In genomic region chr17:56693851-56694310, GRCm38 (mm10) we compare ENCODE assay signal across 9 mouse cellular contexts. TPM values are rescaled to one million over a fixed set of nuclear protein-coding genes. Genes with fewer than 3 reads are reported as not detected.
A peak's percentile ranks its signal among the peaks of the same experiment; 100 is the strongest.
DNase-seq lines count a peak whose midpoint lies in the region.
"Had no signal": no experiment of that assay in that cellular context is flagged by ENCODE, and none has a peak within 500 bp of the region (broad histone marks: within the 10 kb centered on the region; RNA-seq: fewer than 3 reads in every experiment).

No protein-coding gene starts in this region.

- peaks cover 18% of the 10 kb centered on the region; the same call in 1 of the 2 replicates for H3K4me1 ChIP-seq in heart, embryonic 10.5 days

- no peak overlapping the region for H3K27ac ChIP-seq in heart, embryonic 10.5 days

- H3K9me3 ChIP-seq in heart, embryonic 10.5 days, result no peaks in the 10 kb centered on the region

- peaks cover 97% of the 10 kb centered on the region for H3K36me3 ChIP-seq in heart, embryonic 10.5 days

- peak; percentile 94 for DNase-seq in heart, adult 11 months
- no peak for DNase-seq in heart, embryonic 10.5 days (ENCODE audit: low spot score)
- peak; percentile 83 for DNase-seq in cerebellum, adult 11 months
- DNase-seq in gastrocnemius, postnatal 10 days, result peak; percentile 36
- DNase-seq in kidney, adult 8-10 months, result peak; percentile 25 to 26
- peak; percentile 41 to 63 for DNase-seq in left cerebral cortex, postnatal 36 days (ENCODE audit: low spot score in 2 of 2)
- peak; percentile 45 to 61 for DNase-seq in right cerebral cortex, postnatal 36 days (ENCODE audit: low spot score in 2 of 2)
- no peak for DNase-seq in urinary bladder, postnatal 4 days (ENCODE audit: low spot score in 2 of 2)

- H3K4me3 ChIP-seq in heart, embryonic 10.5 days, result no peak overlapping the region
- H3K4me3 ChIP-seq: erythroblast, embryonic 14.5 days had no signal

- no peaks in the 10 kb centered on the region for H3K27me3 ChIP-seq in heart, embryonic 10.5 days (ENCODE audit: insufficient read depth, poor library complexity, severe bottlenecking)

- WGBS in heart, embryonic 10.5 days, result 72% methylated on average over 6 of the region's 6 CpGs

- intact Hi-C loops in left cerebral cortex, postnatal 36 days (cut with DNase I), result no loop called here

RNA-seq across cellular contexts. Expression of gene Ranbp3, which starts 20.8 kb away (rescaled TPM):
- 85.1 and 105 TPM in 2 replicates for polyA plus RNA-seq in heart, embryonic 10.5 days (2016; fragmentation: Nextera tagmentation; extraction: Ambion mirVana)
- 10 to 100 TPM; 38.5 to 46.3 TPM for total RNA-seq in gastrocnemius, postnatal 10 days (2021)
- 10 to 100 TPM; 96.3 to 99.5 TPM for total RNA-seq in left cerebral cortex, postnatal 36 days (2021)

RNA-seq across cellular contexts. Expression of gene Ndufa11, which starts 23.7 kb away (rescaled TPM):
- 518 and 632 TPM in 2 replicates for polyA plus RNA-seq in heart, embryonic 10.5 days (2016; fragmentation: Nextera tagmentation; extraction: Ambion mirVana)
- total RNA-seq in gastrocnemius, postnatal 10 days (2021), result 100 to 1,000 TPM; 377 to 422 TPM
- 100 to 1,000 TPM; 190 to 237 TPM for total RNA-seq in left cerebral cortex, postnatal 36 days (2021)

RNA-seq across cellular contexts. Expression of gene Vmac, which starts 23.9 kb away (rescaled TPM):
- 10.2 and 12.7 TPM in 2 replicates for polyA plus RNA-seq in heart, embryonic 10.5 days (2016; fragmentation: Nextera tagmentation; extraction: Ambion mirVana)
- 1 to 10 TPM; 6.6 to 7.0 TPM for total RNA-seq in gastrocnemius, postnatal 10 days (2021)
- total RNA-seq in left cerebral cortex, postnatal 36 days (2021), result 10 to 100 TPM; 13.7 to 14.9 TPM

Comparison
In these comparisons a context has a peak if more than half of its experiments do, and no peak if none do; other contexts are left out.
1. DNase-seq: peak in heart, adult 11 months (single experiment), cerebellum, adult 11 months (single experiment), gastrocnemius, postnatal 10 days (single experiment), kidney, adult 8-10 months (2 of 2), left cerebral cortex, postnatal 36 days (2 of 2) and right cerebral cortex, postnatal 36 days (2 of 2); none in heart, embryonic 10.5 days (single experiment) and urinary bladder, postnatal 4 days (0 of 2).